9 mouse cellular contexts compared by ENCODE assay signal in genomic region chr15:78832701-78833123, GRCm38 (mm10). TPM values are rescaled to one million over a fixed set of nuclear protein-coding genes. Genes with fewer than 3 reads are reported as not detected.
DNase-seq lines count a peak whose midpoint lies in the region; ATAC-seq lines count a peak whose summit lies in the region.
"Had no signal": no experiment of that assay in that cellular context is flagged by ENCODE, and none has a peak within 500 bp of the region (broad histone marks: within the 10 kb centered on the region; RNA-seq: fewer than 3 reads in every experiment).

No protein-coding gene starts in this region.

- H3K4me2 ChIP-seq in lung, embryonic 15.5 days = peak overlapping the region; percentile 46

- peaks cover 65% of the 10 kb centered on the region for H3K4me1 ChIP-seq in hindbrain, embryonic 10.5 days (replicated peaks)
- peaks cover 73% of the 10 kb centered on the region for H3K4me1 ChIP-seq in lung, embryonic 15.5 days

- peak overlapping the region; percentile 30; the same call in 1 of the 2 replicates for H3K9ac ChIP-seq in lung, embryonic 15.5 days

- peak overlapping the region; percentile 21 for H3K4me3 ChIP-seq in hindbrain, embryonic 10.5 days
- no peak overlapping the region for H3K4me3 ChIP-seq in lung, embryonic 15.5 days
- H3K4me3 ChIP-seq: megakaryocyte, embryonic 14.5 days had no signal

- peak; percentile 75 for ATAC-seq in lung, embryonic 15.5 days (ENCODE audit: borderline replicate concordance, extremely low read depth, low FRiP score, low TSS enrichment)

- peaks cover 4% of the 10 kb centered on the region; the same call in 1 of the 2 replicates for H3K9me3 ChIP-seq in hindbrain, embryonic 10.5 days
- no peaks in the 10 kb centered on the region for H3K9me3 ChIP-seq in lung, embryonic 15.5 days

- peaks cover 12% of the 10 kb centered on the region for H3K27me3 ChIP-seq in hindbrain, embryonic 10.5 days (ENCODE audit: insufficient read depth, poor library complexity, severe bottlenecking)
- H3K27me3 ChIP-seq in lung, embryonic 15.5 days = no peaks in the 10 kb centered on the region

- peak overlapping the region; percentile 92 for H3K27ac ChIP-seq in hindbrain, embryonic 10.5 days
- peak overlapping the region; percentile 93 for H3K27ac ChIP-seq in lung, embryonic 15.5 days

- H3K36me3 ChIP-seq in hindbrain, embryonic 10.5 days = no peaks in the 10 kb centered on the region
- no peaks in the 10 kb centered on the region for H3K36me3 ChIP-seq in lung, embryonic 15.5 days

- peak; percentile 93 for DNase-seq in MN1 (ENCODE audit: low spot score)
- DNase-seq in cerebellum, adult 9-10 months = peak; percentile 53
- DNase-seq in frontal cortex, postnatal 10 days (ENCODE audit: low spot score in 2 of 2) = peak; percentile 72 to 78
- DNase-seq in hindbrain, embryonic 10.5 days (ENCODE audit: low spot score) = peak; percentile 72
- peak; percentile 87 for DNase-seq in layer of hippocampus, adult 9-11 months
- peak; percentile 59 for DNase-seq in right cerebral cortex, postnatal 14 days
- no peak for DNase-seq in thymus, postnatal 25 days

- WGBS in hindbrain, embryonic 10.5 days = 11% methylated on average over 14 of the region's 14 CpGs
- WGBS in lung, embryonic 15.5 days = 19% methylated on average over 14 of the region's 14 CpGs

RNA-seq across cellular contexts. Expression of gene Cdc42ep1, which starts 9.7 kb away (rescaled TPM):
- 19.2 and 19.4 TPM in 2 replicates for polyA plus RNA-seq in hindbrain, embryonic 10.5 days (2016; fragmentation: Nextera tagmentation; extraction: Ambion mirVana)
- polyA plus RNA-seq in lung, embryonic 15.5 days (2015; fragmentation: Nextera tagmentation; extraction: Ambion mirVana) = 105 and 109 TPM in 2 replicates

RNA-seq across cellular contexts. Expression of gene Lgals2, which starts 22.6 kb away (rescaled TPM):
- not detected in 2 replicates for polyA plus RNA-seq in hindbrain, embryonic 10.5 days (2016; fragmentation: Nextera tagmentation; extraction: Ambion mirVana)
- polyA plus RNA-seq in lung, embryonic 15.5 days (2015; fragmentation: Nextera tagmentation; extraction: Ambion mirVana) = 0.69 and 0.72 TPM in 2 replicates

RNA-seq across cellular contexts. Expression of gene Card10, which starts 29.9 kb away (rescaled TPM):
- polyA plus RNA-seq in hindbrain, embryonic 10.5 days (2016; fragmentation: Nextera tagmentation; extraction: Ambion mirVana) = 4.3 and 4.5 TPM in 2 replicates
- polyA plus RNA-seq in lung, embryonic 15.5 days (2015; fragmentation: Nextera tagmentation; extraction: Ambion mirVana) = 7.1 and 7.6 TPM in 2 replicates

RNA-seq across cellular contexts. Expression of gene Gga1, which starts 44.3 kb away (rescaled TPM):
- 51.1 and 60.7 TPM in 2 replicates for polyA plus RNA-seq in hindbrain, embryonic 10.5 days (2016; fragmentation: Nextera tagmentation; extraction: Ambion mirVana)
- polyA plus RNA-seq in lung, embryonic 15.5 days (2015; fragmentation: Nextera tagmentation; extraction: Ambion mirVana) = 54.0 and 56.2 TPM in 2 replicates

RNA-seq across cellular contexts. Expression of gene Mfng, which starts 59.4 kb away (rescaled TPM):
- 71.6 and 79.0 TPM in 2 replicates for polyA plus RNA-seq in hindbrain, embryonic 10.5 days (2016; fragmentation: Nextera tagmentation; extraction: Ambion mirVana)
- polyA plus RNA-seq in lung, embryonic 15.5 days (2015; fragmentation: Nextera tagmentation; extraction: Ambion mirVana) = 42.1 and 45.0 TPM in 2 replicates
